19 mouse cellular contexts compared by ENCODE assay signal in genomic region chr13:93487734-93488133, GRCm38 (mm10).
"Had no signal": no experiment of that assay in that cellular context is flagged by ENCODE, and none has a peak within 500 bp of the region (broad histone marks: within the 10 kb centered on the region; RNA-seq: fewer than 3 reads in every experiment).

No protein-coding gene starts in this region.

- H3K4me3 ChIP-seq: limb, embryonic 12.5 days; limb, embryonic 15.5 days; liver, embryonic 15.5 days; megakaryocyte, embryonic 14.5 days; midbrain, embryonic 10.5 days; midbrain, embryonic 13.5 days; myocyte; neural tube, embryonic 13.5 days had no signal

- H3K36me3 ChIP-seq: limb, embryonic 15.5 days had no signal

- DNase-seq: kidney, adult 2 months; kidney, postnatal 25 days; left cerebral cortex, postnatal 4 days; lung, embryonic 14.5 days; lung, postnatal 14 days; right cerebral cortex, postnatal 25 days; spleen, adult 18-20 months; thymus, postnatal 25 days had no signal

- H3K27ac ChIP-seq: kidney, postnatal 0 days; limb, embryonic 12.5 days; limb, embryonic 15.5 days; liver, embryonic 15.5 days; midbrain, embryonic 10.5 days; midbrain, embryonic 13.5 days; neural tube, embryonic 13.5 days had no signal

- ATAC-seq: intestine, postnatal 0 days; midbrain, embryonic 13.5 days; midbrain, embryonic 16.5 days had no signal

- H3K9me3 ChIP-seq: limb, embryonic 12.5 days; limb, embryonic 15.5 days; liver, embryonic 15.5 days; megakaryocyte, embryonic 14.5 days; midbrain, embryonic 10.5 days; midbrain, embryonic 13.5 days; neural tube, embryonic 13.5 days had no signal

- H3K4me2 ChIP-seq: limb, embryonic 12.5 days; limb, embryonic 15.5 days; liver, embryonic 15.5 days; lung, embryonic 14.5 days; midbrain, embryonic 13.5 days; neural tube, embryonic 13.5 days had no signal

- H3K9ac ChIP-seq: limb, embryonic 12.5 days; limb, embryonic 15.5 days; liver, embryonic 15.5 days; lung, embryonic 14.5 days; midbrain, embryonic 13.5 days; neural tube, embryonic 13.5 days had no signal

- H3K27me3 ChIP-seq: limb, embryonic 12.5 days; limb, embryonic 15.5 days; liver, embryonic 15.5 days; megakaryocyte, embryonic 14.5 days; midbrain, embryonic 13.5 days; neural tube, embryonic 13.5 days had no signal

- H3K4me1 ChIP-seq: limb, embryonic 12.5 days; limb, embryonic 15.5 days; midbrain, embryonic 10.5 days; neural tube, embryonic 13.5 days had no signal
